Mouse (Mus musculus) brain, adult 2 months (tissue): ENCODE measurements at regions not wholly inside any gene's neighbourhood (a gene's known extent, or its start where the extent isn't known, plus 50 kb on each side); places are given as distances from the start of the nearest gene placed in this dataset.

Experiments
- DNase-seq: peaks from one replicate; pipeline ENCODE4 v3.0.0; 2011; ENCODE audit warnings: low read depth, low spot score

DNA sequence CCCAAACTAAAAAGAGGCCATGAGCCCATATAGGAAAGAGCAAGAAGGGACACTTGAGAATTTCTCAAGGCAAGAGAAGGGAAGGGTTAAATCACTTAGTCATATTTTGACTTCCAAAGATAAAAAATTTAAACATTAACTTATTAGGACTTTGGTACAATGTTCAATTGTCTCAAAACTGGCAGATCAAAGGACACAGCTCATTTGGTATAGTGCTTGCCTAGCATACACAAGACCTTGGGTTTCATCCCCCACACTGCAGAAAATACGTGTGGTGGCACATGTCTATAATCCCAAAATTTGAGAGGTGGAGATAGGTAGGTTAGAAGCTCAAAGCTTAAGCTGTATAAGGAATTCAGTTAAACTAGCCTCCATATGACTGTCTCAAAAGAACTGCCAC, 658.4 kb upstream of the Pfkp start:
- no peak for DNase-seq

DNA sequence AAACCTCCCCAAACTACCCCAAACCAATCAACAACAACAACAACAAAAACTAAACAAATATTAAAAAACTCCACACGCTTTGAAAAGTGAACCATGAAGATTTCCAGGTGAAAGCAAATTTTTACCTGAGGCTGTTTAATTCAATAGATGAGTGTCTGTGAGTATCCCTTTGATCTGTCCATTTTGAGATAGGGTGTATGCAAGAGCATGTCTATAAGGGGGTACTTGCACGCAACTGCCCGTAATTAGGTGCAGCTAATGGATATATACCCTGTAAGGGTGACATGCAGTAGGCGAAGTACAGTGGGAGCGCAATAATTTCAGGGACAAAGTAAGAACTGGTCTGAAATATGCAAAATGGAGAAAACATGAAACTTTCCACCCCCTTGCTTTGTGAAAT, 658.8 kb upstream of the Pfkp start:
- no peak for DNase-seq

DNA sequence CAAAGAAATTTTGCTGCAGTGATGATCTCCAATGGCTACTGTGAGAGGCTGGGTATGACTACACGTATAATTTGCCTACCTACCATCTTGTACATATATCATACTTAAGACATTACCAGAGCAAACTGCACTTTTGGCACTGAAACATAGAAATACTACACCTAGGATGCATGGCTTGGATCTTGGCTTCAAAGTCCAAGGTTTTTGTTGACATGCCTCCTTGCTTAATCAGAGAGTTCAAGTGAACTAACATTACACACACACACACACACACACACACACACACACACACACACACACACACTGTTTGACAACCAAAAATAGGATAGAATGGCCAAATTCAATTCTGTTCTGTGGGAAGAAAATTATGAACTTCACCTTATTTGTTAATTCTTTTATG, 664.9 kb upstream of the Pfkp start:
- no peak for DNase-seq

DNA sequence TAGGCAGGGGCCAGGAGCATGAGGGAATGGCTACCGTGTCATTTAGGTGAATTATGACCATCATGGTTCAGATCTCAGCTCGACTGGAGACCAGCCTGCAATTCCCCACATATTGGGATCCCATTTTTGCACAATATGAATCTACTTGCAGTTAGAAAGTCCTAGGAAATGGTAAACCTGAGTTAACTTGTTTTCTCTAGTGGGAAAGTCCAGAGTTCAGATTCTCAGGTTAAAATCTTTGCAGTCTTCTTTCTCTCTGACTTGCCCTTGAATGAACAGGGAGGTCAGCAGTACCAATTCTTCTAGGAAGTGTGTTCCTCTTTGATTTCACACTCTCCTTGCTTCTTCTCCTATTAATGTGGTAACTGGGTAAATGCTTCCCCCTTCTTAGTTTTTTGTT, 681.6 kb upstream of the Pfkp start:
- no peak for DNase-seq

DNA sequence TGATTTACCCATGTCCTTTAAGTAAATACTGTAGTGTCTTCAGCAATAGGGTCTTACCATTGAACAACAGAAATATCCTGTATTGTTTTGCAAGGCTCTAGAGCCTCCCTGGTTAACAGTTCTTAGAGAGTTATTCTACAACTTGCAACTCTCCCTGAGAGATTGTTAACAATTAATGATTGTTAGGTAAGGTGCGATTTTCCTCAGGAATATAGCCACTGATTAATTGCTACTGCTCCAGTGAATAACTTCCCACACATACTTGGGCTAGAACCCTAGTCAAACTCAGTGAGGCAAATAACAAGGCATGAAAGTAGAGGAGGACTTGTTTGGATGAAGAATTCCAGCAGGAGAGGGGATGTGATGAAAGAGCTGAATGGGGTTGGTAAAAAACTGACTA, 697.2 kb upstream of the Pfkp start:
- no peak for DNase-seq

DNA sequence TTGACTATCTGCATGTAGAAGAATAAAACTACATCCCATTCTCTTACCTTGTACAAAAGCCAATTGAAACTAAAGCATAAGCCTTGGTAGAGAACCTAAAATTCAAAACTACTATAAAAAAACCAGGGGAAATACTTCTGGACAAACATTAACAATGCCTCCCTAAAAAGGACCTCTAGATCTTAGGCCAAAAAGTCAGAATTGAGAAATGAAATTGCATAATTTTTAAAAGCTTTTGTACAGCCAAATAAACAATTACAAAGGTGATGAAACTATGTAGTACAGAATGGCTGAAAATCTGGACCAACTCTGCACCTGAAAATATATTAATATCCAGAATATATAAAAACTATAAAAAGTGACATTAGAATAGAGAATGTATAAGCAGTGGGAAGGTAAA, 699.9 kb upstream of the Pfkp start:
- DNase-seq, result no peak

DNA sequence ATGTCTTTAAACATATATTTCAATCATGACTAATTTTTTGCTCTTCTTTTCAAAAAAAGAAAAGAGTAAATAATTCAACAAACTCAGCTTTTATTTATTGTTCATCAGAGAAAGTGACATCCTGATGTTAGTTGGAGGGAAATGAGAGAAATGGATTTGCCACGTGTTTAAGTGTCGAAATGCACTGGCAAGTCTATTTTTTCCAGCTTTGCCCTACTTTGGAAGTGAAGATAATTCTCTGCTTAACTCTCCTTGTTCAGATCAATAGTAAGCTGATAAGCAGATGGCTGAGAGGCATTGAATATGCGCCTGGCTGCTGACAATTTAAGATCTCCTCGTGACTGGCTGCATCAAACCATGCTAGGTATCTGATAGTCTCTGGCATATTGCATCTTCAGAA, 704.4 kb upstream of the Pfkp start:
- DNase-seq, result peak; percentile 19

DNA sequence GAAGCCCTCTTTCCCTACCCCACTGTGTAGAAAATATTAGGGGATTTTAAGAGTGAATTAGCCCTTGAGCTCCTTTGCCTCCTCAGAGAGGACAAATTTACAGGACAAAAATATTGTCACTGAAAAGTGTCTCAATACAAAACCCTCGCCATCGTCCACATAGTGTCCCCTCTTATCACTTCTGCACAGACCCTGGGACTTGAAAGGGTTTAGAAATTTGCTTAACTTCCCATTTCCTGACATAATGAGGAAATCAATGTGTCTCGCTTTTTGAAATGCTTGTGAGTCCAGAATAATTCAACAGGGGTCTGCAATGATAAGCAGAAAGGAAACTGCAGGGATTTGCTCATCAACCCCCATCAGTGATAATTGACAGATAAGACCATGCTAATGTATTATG, 708.5 kb upstream of the Pfkp start:
- DNase-seq, result no peak

DNA sequence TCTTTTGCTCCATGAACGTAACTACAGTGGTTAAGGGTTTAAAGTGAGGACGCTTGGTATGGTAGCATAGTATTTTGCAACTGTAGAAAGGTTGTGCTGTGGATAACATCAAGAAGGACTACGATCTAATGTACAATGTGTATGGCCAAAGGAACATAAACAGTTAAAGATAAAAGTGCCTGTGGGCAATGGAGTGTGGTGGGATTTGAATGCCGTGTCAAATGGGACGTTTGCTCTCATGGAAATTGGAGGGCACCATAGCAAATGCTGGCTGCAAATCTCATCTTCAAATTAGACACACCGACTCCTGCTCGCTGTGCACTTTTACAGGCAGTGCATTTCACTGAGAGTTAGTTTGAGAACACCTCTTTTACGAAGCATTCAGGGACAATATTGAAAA, 725.0 kb upstream of the Pfkp start:
- DNase-seq, result no peak

DNA sequence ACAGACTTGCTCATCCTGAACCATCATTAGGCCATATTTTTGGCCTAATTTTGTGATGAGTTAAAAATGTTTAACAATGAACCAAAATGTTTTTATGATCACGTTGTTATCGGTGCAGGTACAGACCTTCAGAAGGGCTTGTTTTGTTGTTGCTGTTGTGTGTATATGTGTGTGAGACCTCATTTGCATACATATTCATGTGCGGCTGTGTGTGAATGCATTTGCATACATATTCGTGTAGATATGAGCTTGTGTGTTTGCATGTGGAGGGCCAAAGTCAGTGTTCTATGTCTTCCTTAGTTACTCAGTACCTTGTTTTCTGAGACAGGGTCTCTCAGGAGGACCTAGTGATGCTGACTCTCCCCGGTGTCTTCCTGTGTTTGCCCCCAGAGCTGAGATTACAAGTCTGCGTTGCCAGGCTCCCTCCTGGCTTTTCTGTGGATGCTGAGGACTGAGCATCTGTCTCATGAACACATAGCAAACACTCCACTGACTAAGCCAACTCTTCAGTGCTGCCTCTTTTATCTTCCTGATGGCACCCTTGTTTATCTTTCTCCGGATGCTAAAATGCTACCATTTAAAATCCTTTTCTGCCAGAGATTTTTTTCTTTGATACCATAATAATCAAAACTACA, 726.5 kb upstream of the Pfkp start:
- DNase-seq, result peak; percentile 28

DNA sequence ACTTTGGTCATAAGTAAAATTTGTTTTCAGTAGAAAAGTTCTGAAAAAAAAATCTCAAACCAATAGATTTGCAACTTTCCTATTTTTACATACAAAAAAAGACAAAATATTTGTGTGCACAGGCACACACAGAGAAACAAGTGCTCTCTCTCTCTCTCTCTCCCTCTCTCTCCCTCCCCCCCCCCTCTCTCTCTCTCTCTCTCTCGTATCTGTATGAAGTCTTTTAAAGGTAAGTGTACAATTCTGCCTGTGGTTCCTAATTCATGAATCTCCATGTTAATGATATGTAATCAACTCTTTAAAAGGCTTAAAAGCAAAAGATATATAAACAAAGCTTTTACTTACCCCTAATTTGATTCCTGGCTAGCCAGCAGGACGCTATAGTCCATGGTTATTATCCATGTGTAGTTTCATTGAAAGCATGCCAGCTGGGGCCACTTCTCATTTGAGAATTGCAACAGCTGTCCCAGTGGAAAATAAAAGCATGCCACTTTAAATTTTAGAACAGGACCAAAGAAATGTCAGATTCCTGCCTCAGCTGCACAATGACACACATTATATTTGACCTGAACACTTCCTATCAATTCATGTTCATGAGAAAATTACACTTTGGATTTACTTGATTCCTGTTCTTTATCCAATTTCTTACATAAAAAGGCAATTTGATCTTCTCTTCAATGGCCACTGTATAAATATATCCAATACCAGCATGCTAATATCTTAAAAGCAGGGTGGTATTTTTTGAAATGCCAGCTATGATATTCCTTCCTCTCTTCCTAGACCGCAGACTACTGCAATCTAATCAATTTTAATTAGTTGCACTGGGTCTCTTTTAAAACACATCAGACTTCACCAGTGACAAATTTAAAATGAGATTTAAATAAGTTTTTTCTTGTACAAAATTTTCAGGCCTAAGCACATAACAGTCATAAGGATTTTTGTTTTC, 766.0 kb upstream of the Pfkp start:
- peak; percentile 7 for DNase-seq

DNA sequence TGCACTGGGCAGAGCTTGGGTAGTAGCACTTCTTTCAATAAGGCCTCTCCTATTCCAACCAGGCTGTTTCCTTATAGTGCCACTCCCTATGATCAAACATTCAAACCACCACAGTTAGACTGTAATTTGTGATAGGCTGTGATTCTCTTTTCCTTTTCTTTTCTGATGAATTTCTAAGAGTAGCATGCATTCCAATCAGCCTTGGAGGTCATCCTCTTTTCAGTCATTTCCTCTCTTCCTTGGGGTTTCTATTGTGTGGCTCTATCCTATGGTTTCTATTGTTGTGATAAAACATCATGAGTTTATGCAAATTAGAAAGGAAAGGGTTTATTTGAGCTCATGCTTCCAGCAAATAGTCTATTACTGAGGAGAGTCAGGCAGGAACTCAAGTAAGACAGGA, 774.9 kb upstream of the Adarb2 start:
- no peak for DNase-seq

DNA sequence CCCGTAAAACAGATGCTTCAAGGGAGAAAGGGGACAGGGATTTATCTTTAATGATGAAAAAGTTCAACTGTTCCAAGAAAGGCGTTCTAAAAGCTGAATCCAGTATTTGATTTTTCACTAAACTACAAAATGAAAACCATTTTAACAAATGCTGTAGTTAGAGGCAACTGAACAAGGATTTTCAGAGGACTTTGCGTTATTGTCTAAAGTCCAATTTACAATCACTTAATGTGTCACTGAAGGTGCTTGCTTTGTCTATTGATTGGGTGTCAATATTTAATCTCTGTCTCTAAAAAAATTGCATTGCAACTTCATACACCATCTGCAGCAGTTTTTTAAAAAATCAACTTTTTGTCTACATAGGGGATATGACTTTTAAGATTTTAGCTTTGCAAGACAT, 773.4 kb upstream of the Adarb2 start:
- DNase-seq, result peak; percentile 0

DNA sequence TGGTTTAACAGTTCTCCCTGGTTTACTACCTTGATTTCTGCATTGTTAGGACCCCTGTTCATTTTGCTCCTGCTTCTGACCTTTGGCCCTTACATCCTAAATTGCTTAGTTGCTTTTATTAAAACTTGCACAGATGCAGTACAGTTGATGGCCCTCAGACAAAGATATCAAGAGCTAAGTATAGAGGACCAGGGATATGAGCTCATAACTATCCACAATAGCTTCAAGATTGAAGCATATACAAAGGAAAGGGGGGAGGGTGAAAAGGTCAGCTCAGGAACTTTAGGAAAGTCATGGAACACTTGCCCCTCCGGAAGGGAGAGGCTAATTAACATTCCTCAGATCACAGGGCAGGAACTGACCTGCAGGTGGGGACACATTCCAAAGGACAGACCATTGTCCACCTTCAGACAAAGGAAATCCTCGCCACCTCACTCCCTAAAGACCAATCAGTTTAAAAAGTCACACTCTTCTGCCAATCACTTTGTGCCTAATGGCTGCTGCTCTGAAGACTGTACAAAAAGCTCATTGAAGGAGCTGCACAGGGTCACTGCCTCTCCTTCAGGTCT, 751.1 kb upstream of the Adarb2 start:
- no peak for DNase-seq

DNA sequence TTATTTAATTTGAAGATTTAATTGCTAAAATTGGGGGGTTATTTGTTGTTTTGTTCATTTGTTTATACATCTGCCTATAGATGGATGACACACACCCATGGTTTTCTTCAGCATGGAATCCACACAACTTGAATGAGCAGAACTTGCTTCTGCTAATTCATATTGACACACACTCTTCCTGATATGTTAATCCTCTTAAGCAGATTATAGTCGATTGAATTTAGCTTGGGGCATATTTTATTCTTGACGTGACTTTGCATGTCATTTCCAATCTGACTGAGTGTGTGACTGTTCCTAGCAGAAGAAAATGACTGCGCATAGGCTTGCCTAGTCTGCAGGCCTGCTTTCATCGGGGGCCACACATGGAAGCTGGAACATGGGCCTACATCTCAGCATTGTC, 727.0 kb upstream of the Adarb2 start:
- no peak for DNase-seq

DNA sequence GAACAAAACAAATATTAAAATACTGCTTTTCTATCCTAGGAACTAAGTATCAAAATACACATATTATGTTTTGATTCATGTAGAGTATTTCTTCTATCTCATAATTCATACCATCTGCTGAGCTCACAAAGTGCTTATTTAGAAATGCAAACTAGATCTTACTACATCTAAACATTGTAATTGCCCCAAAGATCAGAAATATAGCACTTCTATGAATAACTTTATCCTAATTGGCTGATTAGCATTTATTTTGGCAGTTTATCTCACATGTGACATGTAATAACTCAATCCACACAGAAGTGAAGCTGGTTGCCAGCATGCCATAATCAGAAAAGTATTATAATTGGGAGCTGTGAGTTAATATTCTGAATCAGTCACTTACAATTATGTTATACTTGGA, 684.6 kb upstream of the Adarb2 start:
- no peak for DNase-seq

DNA sequence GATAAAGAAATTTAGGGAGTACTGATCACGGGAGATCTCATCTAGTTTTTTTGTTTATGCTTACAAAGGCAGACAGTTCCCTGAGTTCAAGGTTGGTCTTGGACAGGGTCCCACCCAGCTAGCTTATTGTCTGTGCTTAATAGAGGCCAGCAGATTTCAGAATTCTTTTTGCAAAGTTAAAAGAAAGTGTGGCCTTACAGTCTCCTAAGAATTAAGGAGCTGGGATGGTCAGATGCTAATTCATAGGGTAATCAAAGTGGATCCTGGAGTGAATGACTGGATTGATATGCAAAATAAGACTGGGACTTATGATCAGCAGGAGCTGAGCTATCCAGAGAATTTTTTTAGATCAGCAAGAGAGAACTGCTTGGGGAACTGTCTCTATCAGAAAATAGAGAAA, 678.2 kb upstream of the Adarb2 start:
- DNase-seq, result no peak

DNA sequence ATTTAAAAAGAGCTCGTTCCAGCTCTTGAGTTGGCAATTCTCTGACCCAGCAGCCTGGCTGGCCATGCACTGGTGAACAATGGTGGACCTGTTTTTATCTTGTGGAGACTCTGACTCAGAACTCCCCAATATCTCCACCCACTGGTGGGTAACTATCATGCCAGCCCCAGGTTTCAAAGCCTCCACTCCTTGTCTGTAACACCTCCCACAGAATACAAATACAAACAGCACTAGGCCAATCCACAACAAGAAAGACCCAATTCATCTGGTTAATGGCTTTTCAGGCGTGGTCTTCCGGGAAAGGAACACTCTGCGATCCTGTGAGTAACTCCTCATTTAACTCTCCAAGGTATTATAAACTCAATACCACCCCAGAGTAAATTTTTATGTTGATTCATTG, 663.8 kb upstream of the Adarb2 start:
- no peak for DNase-seq

DNA sequence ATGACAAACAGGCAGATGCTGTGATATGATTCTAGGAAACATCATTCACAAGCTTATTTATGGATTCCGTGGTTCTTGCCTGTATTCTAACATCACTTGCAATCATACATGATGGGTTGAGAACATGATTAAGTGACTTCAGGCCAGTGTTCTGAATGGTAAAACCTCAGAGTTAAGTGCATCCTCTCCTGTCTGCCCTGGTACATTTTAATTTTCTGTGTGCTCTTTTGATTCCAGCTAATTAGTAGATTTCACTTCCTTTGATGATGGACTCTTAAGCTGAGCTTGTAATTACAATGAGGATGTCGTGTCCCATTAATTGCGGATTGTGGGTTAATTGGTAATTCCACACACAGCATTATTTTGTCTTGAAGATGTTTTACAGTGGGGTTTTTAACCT, 618.6 kb upstream of the Adarb2 start:
- DNase-seq, result peak; percentile 32
